Mouse (Mus musculus): ENCODE results near the gene Skil.

GRCm38 (mm10) chr3:31097976-31098375 lies 3.1 kb downstream of the Skil start:
- TF ChIP-seq CTCF (IDR thresholded peaks at IDR 0.05; ENCODE audit: borderline replicate concordance, control insufficient read depth, extremely low read depth, insufficient read depth, low read length, poor library complexity), result no peak
- no peak for TF ChIP-seq POLR2A (IDR thresholded peaks at IDR 0.05; ENCODE audit: control insufficient read depth, extremely low read depth, insufficient read depth, low read length, poor library complexity)
